Mouse (Mus musculus) MEL (cell line): ENCODE data around the gene Ss18l2. TPM values are rescaled to one million over a fixed set of nuclear protein-coding genes. Genes with fewer than 3 reads are reported as not detected.

Experiments used
- DNase-seq: peaks from one replicate; pipeline ENCODE4 v3.0.0; 2011; ENCODE audit warnings: low read depth, low spot score
- H3K27ac ChIP-seq: 2 replicates; pipeline ENCODE4 v1.5.1; 2012; ENCODE audit warnings: low read depth, mild to moderate bottlenecking, control low read depth, low read length, moderate library complexity; ENCODE audit not compliant: control insufficient read depth
- H3K27me3 ChIP-seq, 2 experiments: fragments of 150-350 bp in 1 of 2; sonication (generic) in 1 of 2; 2 replicates each; pipeline ENCODE4 v1.6.1; 2012; ENCODE audit warnings: low read length in 2 of 2, mild to moderate bottlenecking in 2 of 2, improper control_type of control experiment in 1 of 2, moderate library complexity in 1 of 2; ENCODE audit not compliant: insufficient read depth in 2 of 2, control insufficient read depth in 1 of 2
- H3K36me3 ChIP-seq, 2 experiments: 2 replicates each; pipeline ENCODE4 v1.6.1; 2012 to 2014; ENCODE audit warnings: low read length in 2 of 2, improper control_type of control experiment in 1 of 2, inconsistent platforms in 1 of 2, mild to moderate bottlenecking in 1 of 2; ENCODE audit not compliant: insufficient read depth in 2 of 2, control insufficient read depth in 1 of 2
- H3K4me1 ChIP-seq, 2 experiments: fragments of 150-350 bp in 1 of 2; sonication (generic) in 1 of 2; 2 replicates each; pipeline ENCODE4 v1.6.1; 2012; ENCODE audit warnings: low read length in 2 of 2, improper control_type of control experiment in 1 of 2, mild to moderate bottlenecking in 1 of 2; ENCODE audit not compliant: insufficient read depth in 2 of 2, control insufficient read depth in 1 of 2
- H3K4me3 ChIP-seq, 2 experiments: fragments of 150-350 bp in 1 of 2; sonication (generic) in 1 of 2; 2 replicates each; pipeline ENCODE4 v1.5.1; 2012; ENCODE audit warnings: low read depth in 2 of 2, low read length in 2 of 2, mild to moderate bottlenecking in 2 of 2, moderate library complexity in 2 of 2, control low read depth in 1 of 2, improper control_type of control experiment in 1 of 2; ENCODE audit not compliant: control insufficient read depth in 1 of 2, insufficient read depth in 1 of 2
- H3K79me2 ChIP-seq: 2 replicates; pipeline ENCODE4 v1.6.1; 2012; ENCODE audit warnings: mild to moderate bottlenecking, low read length, moderate library complexity; ENCODE audit not compliant: control insufficient read depth, poor library complexity, insufficient read depth
- H3K9ac ChIP-seq: 2 replicates; pipeline ENCODE4 v1.6.1; 2012; ENCODE audit warnings: low read depth, mild to moderate bottlenecking, control low read depth, low read length, moderate library complexity; ENCODE audit not compliant: control insufficient read depth, poor library complexity, severe bottlenecking
- H3K9me3 ChIP-seq: fragments of 150-350 bp; sonication (generic); replicated peaks from 2 replicates; pipeline ENCODE4 v1.6.1; 2012; ENCODE audit warnings: mild to moderate bottlenecking, low read length, improper control_type of control experiment, moderate library complexity; ENCODE audit not compliant: insufficient read depth
- CHD1 ChIP-seq: IDR thresholded peaks from 2 replicates; pipeline ENCODE4 v1.6.1; 2012; ENCODE audit warnings: low read depth, mild to moderate bottlenecking, inconsistent platforms, low read length, improper control_type of control experiment
- ELF1 ChIP-seq: IDR thresholded peaks from 2 replicates; pipeline ENCODE4 v1.6.1; 2014; ENCODE audit warnings: low read depth, mild to moderate bottlenecking, inconsistent platforms, low read length, improper control_type of control experiment, moderate library complexity
- GABPA ChIP-seq: IDR thresholded peaks from 2 replicates; pipeline ENCODE4 v1.6.1; 2012; ENCODE audit warnings: low read depth, mild to moderate bottlenecking, inconsistent platforms, low read length, improper control_type of control experiment, moderate library complexity
- MAFK ChIP-seq: IDR thresholded peaks from 2 replicates; pipeline ENCODE4 v1.6.1; 2011; ENCODE audit warnings: low read depth, mild to moderate bottlenecking, low read length, improper control_type of control experiment, borderline replicate concordance
- MEF2A ChIP-seq: IDR thresholded peaks from 2 replicates; pipeline ENCODE4 v1.6.1; 2014; ENCODE audit warnings: low read depth, mild to moderate bottlenecking, inconsistent platforms, low read length, improper control_type of control experiment; ENCODE audit not compliant: poor library complexity, insufficient replicate concordance, severe bottlenecking; ENCODE audit errors: extremely low read depth
- MXI1 ChIP-seq: IDR thresholded peaks from 2 replicates; pipeline ENCODE4 v1.6.1; 2011; ENCODE audit warnings: mild to moderate bottlenecking, low read depth, low read length, improper control_type of control experiment
- MYC ChIP-seq: IDR thresholded peaks from 2 replicates; pipeline ENCODE4 v1.6.1; 2011; ENCODE audit warnings: low read depth, mild to moderate bottlenecking, low read length, improper control_type of control experiment, moderate library complexity
- NELFE ChIP-seq: IDR thresholded peaks from 2 replicates; pipeline ENCODE4 v1.6.1; 2011; ENCODE audit warnings: low read depth, low read length, improper control_type of control experiment
- RAD21 ChIP-seq: IDR thresholded peaks from 2 replicates; pipeline ENCODE4 v1.6.1; 2011; ENCODE audit warnings: mild to moderate bottlenecking, low read depth, low read length, improper control_type of control experiment
- TAL1 ChIP-seq: IDR thresholded peaks from 2 replicates; pipeline ENCODE4 v1.6.1; 2012; ENCODE audit warnings: mild to moderate bottlenecking, inconsistent platforms, low read length, moderate library complexity, mixed read lengths
- TBP ChIP-seq: IDR thresholded peaks from 2 replicates; pipeline ENCODE4 v1.8.0; 2011; ENCODE audit warnings: low read depth, low read length, improper control_type of control experiment
- UBTF ChIP-seq: IDR thresholded peaks from 2 replicates; pipeline ENCODE4 v1.6.1; 2012; ENCODE audit warnings: low read depth, mild to moderate bottlenecking, inconsistent platforms, low read length, improper control_type of control experiment, moderate library complexity, borderline replicate concordance; ENCODE audit not compliant: insufficient read depth
- USF1 ChIP-seq: IDR thresholded peaks from 2 replicates; pipeline ENCODE4 v1.6.1; 2014; ENCODE audit warnings: low read depth, mild to moderate bottlenecking, inconsistent platforms, low read length, improper control_type of control experiment, moderate library complexity
- USF2 ChIP-seq, 2 experiments: IDR thresholded peaks; 2 replicates each; pipeline ENCODE4 v1.6.1; 2011 to 2012; ENCODE audit warnings: improper control_type of control experiment in 2 of 2, low read length in 2 of 2, borderline replicate concordance in 1 of 2, inconsistent platforms in 1 of 2, low read depth in 1 of 2, mild to moderate bottlenecking in 1 of 2; ENCODE audit not compliant: insufficient read depth in 1 of 2
- ZNF384 ChIP-seq: IDR thresholded peaks from 2 replicates; pipeline ENCODE4 v1.6.1; 2012; ENCODE audit warnings: low read depth, mild to moderate bottlenecking, inconsistent platforms, low read length, improper control_type of control experiment
- polyA plus RNA-seq, 2 experiments: library from polyadenylated mRNA; stranded (reverse) in 1 of 2; unstranded in 1 of 2; fragments of >175 nt in 1 of 2; fragments of >200 nt in 1 of 2; gene quantifications; 2 replicates each; pipeline versions ENCODE4 v1.2.1 to v1.2.4; 2012; ENCODE audit warnings: low replicate concordance in 2 of 2, low read depth in 1 of 2; ENCODE audit not compliant: insufficient read length in 2 of 2, insufficient read depth in 1 of 2, missing spikeins in 1 of 2
- total RNA-seq: library from RNA; depleted of rRNA; stranded (reverse); fragments of 300-350 nt; gene quantifications from 2 replicates; pipeline ENCODE4 v1.2.3, GENCODE M21; 2012

Ss18l2 gene
- total and polyA plus RNA-seq, 3 experiments = 47.8 to 48.5 TPM; not detected in 1

- Histone ChIP-seq H3K27me3 (no peaks in the 10 kb centered on the region), H3K36me3 (no peaks in the 10 kb centered on the region), H3K4me1 (no peaks in the 10 kb centered on the region), H3K9ac (no peak overlapping the region), H3K9me3 (no peaks in the 10 kb centered on the region), H3K27ac (no peak overlapping the region), H3K79me2 (no peaks in the 10 kb centered on the region), H3K4me3 (no peak overlapping the region)
- TF ChIP-seq RAD21 (no peak), UBTF (no peak), GABPA (no peak), USF2 (IDR thresholded peaks at IDR 0.05; ENCODE audit: borderline replicate concordance in 1 of 2, insufficient read depth in 1 of 2, low read depth in 1 of 2, low read length in 2 of 2) (no peak), MXI1 (no peak), MYC (no peak), TAL1 (no peak), USF1 (no peak), MEF2A (no peak), NELFE (no peak), MAFK (no peak)
- no peak for DNase-seq
These were observed 28.0 kb upstream of the Ss18l2 start for GRCm38 (mm10) chr9:121682037-121682680.

- H3K4me1 ChIP-seq = no peaks in the 10 kb centered on the region
- DNase-seq = no peak
- H3K9ac ChIP-seq = no peak overlapping the region
- no peak for TF ChIP-seq ZNF384
- TF ChIP-seq ELF1 = no peak
- TF ChIP-seq GABPA = no peak
- TF ChIP-seq TBP = no peak
- TF ChIP-seq UBTF = no peak
- no peak for TF ChIP-seq CHD1
- TF ChIP-seq USF1 = no peak
- H3K27me3 ChIP-seq = no peaks in the 10 kb centered on the region
- no peak overlapping the region for H3K27ac ChIP-seq
- no peak overlapping the region for H3K4me3 ChIP-seq
- H3K36me3 ChIP-seq = no peaks in the 10 kb centered on the region
- no peaks in the 10 kb centered on the region for H3K79me2 ChIP-seq
- no peaks in the 10 kb centered on the region for H3K9me3 ChIP-seq
These were observed 25.4 kb upstream of the Ss18l2 start for GRCm38 (mm10) chr9:121684702-121685101.
